Mouse (Mus musculus) myocyte (in vitro differentiated cells): ENCODE results near the gene Eif2s2.
"Not testable (repeated sequence)": the region's sequence is repeated elsewhere in the genome, so short reads cannot be mapped to it uniquely, and the experiment has no call there.

Experiments
- CEBPB ChIP-seq: IDR thresholded peaks from 2 replicates; pipeline ENCODE4 v1.6.1; 2011; ENCODE audit warnings: mild to moderate bottlenecking, moderate library complexity; ENCODE audit not compliant: poor library complexity, insufficient read depth, severe bottlenecking
- E2F4 ChIP-seq: IDR thresholded peaks from one replicate; pipeline ENCODE4 v1.6.1; 2011; ENCODE audit warnings: mild to moderate bottlenecking, control low read depth, moderate library complexity; ENCODE audit not compliant: insufficient read depth
- MAX ChIP-seq: IDR thresholded peaks from one replicate; pipeline ENCODE4 v1.6.1; 2011; ENCODE audit warnings: low read depth, mild to moderate bottlenecking, control low read depth
- MYOD1 ChIP-seq, 3 experiments: IDR thresholded peaks; one replicate each; pipeline ENCODE4 v1.6.1; 2011; ENCODE audit warnings: control low read depth in 2 of 3, low read depth in 2 of 3, mild to moderate bottlenecking in 2 of 3, moderate library complexity in 1 of 3; ENCODE audit not compliant: insufficient read length in 2 of 3, control insufficient read depth in 1 of 3
- POLR2A ChIP-seq: IDR thresholded peaks from one replicate; pipeline ENCODE4 v1.6.1; 2011; ENCODE audit warnings: low read depth, mild to moderate bottlenecking, control low read depth, moderate library complexity; ENCODE audit not compliant: insufficient read length
- POLR2AphosphoS2 ChIP-seq: IDR thresholded peaks from one replicate; pipeline ENCODE4 v1.6.1; 2011; ENCODE audit warnings: low read depth, control low read depth; ENCODE audit not compliant: insufficient read length
- REST ChIP-seq: IDR thresholded peaks from one replicate; pipeline ENCODE4 v1.6.1; 2011; ENCODE audit warnings: mild to moderate bottlenecking, control low read depth, moderate library complexity; ENCODE audit not compliant: insufficient read depth, insufficient read length
- TCF12 ChIP-seq: IDR thresholded peaks from one replicate; pipeline ENCODE4 v1.6.1; 2011; ENCODE audit warnings: mild to moderate bottlenecking, control low read depth; ENCODE audit not compliant: poor library complexity, insufficient read depth, severe bottlenecking
- TCF3 ChIP-seq: IDR thresholded peaks from one replicate; pipeline ENCODE4 v1.6.1; 2011; ENCODE audit warnings: low read depth, control low read depth; ENCODE audit not compliant: insufficient read length
- USF1 ChIP-seq: IDR thresholded peaks from one replicate; pipeline ENCODE4 v1.6.1; 2011; ENCODE audit warnings: low read depth, mild to moderate bottlenecking, control low read depth, moderate library complexity

GRCm38 (mm10) chr2:154908223-154908622, 15.5 kb upstream of the Eif2s2 start:
- not testable (repeated sequence) for TF ChIP-seq POLR2AphosphoS2; MYOD1 (IDR thresholded peaks at IDR 0.05; ENCODE audit: control insufficient read depth in 1 of 3, insufficient read length in 2 of 3, low read depth in 2 of 3); CEBPB; POLR2A; USF1; TCF3; E2F4; TCF12; REST; MAX
